Mouse (Mus musculus): ENCODE results near the gene Fam222b.

- TF ChIP-seq CTCF (IDR thresholded peaks at IDR 0.05; ENCODE audit: low read depth) = no peak
- no peak for TF ChIP-seq EP300 (IDR thresholded peaks at IDR 0.05; ENCODE audit: low read depth)
These were observed 24.0 kb downstream of the Fam222b start for GRCm38 (mm10) chr11:78118467-78118866.
